Mouse (Mus musculus): ENCODE results near the gene Pnlip. TPM values are rescaled to one million over a fixed set of nuclear protein-coding genes. Genes with fewer than 3 reads are reported as not detected.

The Pnlip gene
- polyA plus RNA-seq, 1 experiment from 2014 or later: 0.33 TPM

DNA sequence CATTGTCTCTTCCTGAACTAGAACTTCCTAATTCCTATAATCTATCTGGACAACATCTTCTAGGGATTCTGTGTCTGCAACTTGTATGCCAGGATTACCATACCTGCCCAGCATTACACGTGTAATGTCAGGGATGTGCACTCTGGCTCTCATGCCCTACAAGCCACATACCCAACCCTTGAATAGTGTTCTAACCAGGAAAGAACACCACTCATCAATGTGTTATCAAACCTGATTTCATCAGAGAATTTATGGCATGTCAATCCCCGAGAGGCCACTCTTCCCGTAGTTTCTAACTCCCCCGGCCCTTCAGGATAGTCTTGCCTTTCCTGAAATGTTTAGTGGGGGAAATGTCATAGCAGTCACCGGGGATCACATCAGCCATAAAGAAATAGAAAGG, 12.6 kb downstream of the Pnlip start:
- Histone ChIP-seq H3K36me3 (no peaks in the 10 kb centered on the region), H3K4me3 (no peak overlapping the region), H3K27me3 (ENCODE audit: insufficient read depth, poor library complexity, severe bottlenecking) (no peaks in the 10 kb centered on the region), H3K27ac (no peak overlapping the region), H3K9me3 (no peaks in the 10 kb centered on the region), H3K4me1 (replicated peaks) (no peaks in the 10 kb centered on the region)
- DNase-seq (ENCODE audit: low spot score): no peak
- WGBS: 93% methylated on average over 5 of the region's 5 CpGs

DNA sequence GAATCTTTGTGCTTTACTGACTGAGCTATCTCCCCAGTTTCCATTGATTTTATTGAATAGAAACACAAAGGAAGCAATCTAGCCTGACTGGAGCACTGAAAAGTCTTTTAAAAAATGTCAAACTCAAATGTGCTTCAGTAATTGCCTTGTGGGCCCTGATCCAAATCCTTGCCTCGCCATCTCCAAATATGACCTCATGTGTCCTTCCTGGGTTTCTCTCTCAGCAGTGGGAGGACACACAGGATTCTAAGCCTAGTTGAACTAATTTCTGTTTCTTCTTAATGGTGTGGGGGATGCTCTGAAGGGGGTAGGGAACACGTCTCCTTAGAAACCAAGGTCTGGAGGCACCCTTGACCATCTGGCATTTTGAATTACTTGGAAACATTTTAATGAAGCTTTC, 22.3 kb downstream of the Pnlip start:
- DNase-seq (ENCODE audit: low spot score): no peak
- no peaks in the 10 kb centered on the region for H3K9me3 ChIP-seq
- H3K27me3 ChIP-seq (ENCODE audit: insufficient read depth, poor library complexity, severe bottlenecking): no peaks in the 10 kb centered on the region
- 76% methylated on average over 2 of the region's 2 CpGs for WGBS
- H3K27ac ChIP-seq: no peak overlapping the region
- H3K4me3 ChIP-seq: no peak overlapping the region
- no peaks in the 10 kb centered on the region for H3K36me3 ChIP-seq
- H3K4me1 ChIP-seq (replicated peaks): peaks cover 5% of the 10 kb centered on the region

DNA sequence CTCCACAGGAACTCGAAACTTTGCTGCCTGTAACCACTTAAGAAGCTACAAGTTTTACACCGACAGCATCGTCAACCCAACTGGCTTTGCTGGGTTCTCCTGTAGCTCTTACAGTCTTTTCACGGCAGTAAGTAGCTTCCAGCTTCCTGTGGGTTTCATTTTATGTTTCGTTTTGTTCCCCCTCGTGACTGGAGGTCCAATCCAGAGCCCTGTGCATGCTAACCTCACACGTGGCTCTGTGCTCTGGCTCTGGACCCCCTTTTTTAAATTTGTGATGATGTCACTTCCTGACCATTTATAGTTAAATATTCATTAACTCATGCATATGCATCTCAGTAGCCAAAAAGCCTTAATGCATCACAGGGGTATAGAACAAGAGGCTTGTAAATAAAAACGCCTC, 24.8 kb downstream of the Pnlip start:
- peaks cover 5% of the 10 kb centered on the region for H3K4me1 ChIP-seq (replicated peaks)
- no peak overlapping the region for H3K27ac ChIP-seq
- WGBS: 83% methylated on average over 8 of the region's 8 CpGs
- no peaks in the 10 kb centered on the region for H3K27me3 ChIP-seq (ENCODE audit: insufficient read depth, poor library complexity, severe bottlenecking)
- no peak for DNase-seq (ENCODE audit: low spot score)
- H3K9me3 ChIP-seq: no peaks in the 10 kb centered on the region
- H3K36me3 ChIP-seq: no peaks in the 10 kb centered on the region
- H3K4me3 ChIP-seq: no peak overlapping the region

DNA sequence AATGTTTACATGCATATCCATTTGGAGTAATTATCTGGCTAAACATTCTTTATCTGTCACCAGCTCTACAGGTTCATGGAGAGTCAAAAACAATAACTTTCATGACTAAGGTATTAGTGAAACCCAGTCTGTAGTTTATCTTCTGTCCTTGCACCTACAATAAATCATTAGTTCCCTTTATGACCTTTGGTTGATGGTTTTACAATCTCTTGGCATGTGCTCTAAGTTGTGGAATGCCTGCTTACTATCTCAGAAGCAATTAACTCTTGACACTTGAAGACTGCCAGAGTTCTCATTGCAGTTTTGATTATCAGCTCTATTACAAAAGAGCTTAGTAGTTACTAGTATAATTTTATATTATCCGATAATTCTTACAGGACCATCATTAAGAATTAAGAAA, 36.6 kb downstream of the Pnlip start:
- no peak overlapping the region for H3K4me3 ChIP-seq
- no peak for DNase-seq (ENCODE audit: low spot score)
- no peak overlapping the region for H3K27ac ChIP-seq
- WGBS: 93% methylated on average over 1 of the region's 1 CpGs
- no peaks in the 10 kb centered on the region for H3K36me3 ChIP-seq
- H3K4me1 ChIP-seq (replicated peaks): no peaks in the 10 kb centered on the region
- H3K9me3 ChIP-seq: no peaks in the 10 kb centered on the region
- no peaks in the 10 kb centered on the region for H3K27me3 ChIP-seq (ENCODE audit: insufficient read depth, poor library complexity, severe bottlenecking)

DNA sequence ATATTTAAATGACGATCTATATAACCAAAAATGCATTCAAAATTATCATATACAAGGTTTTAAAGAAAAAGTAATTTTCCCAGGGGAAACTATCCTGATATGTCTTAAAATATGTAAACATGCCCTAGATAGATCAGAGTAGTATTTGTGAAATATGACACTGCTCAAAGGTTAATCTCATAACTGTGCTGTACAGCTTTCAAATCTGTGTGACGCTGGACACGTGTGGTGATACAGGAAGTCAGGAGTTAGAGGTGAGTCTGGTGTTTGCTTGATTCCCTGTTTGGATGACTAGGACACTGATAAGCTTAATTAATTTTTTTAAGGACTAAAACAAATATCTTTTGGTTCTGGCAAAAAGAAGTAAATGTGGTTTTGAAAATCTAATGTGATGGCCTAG, 43.0 kb downstream of the Pnlip start:
- Histone ChIP-seq H3K4me1 (replicated peaks) (no peaks in the 10 kb centered on the region), H3K9me3 (no peaks in the 10 kb centered on the region), H3K36me3 (no peaks in the 10 kb centered on the region), H3K4me3 (no peak overlapping the region), H3K27me3 (ENCODE audit: insufficient read depth, poor library complexity, severe bottlenecking) (no peaks in the 10 kb centered on the region), H3K27ac (no peak overlapping the region)
- 90% methylated on average over 3 of the region's 3 CpGs for WGBS
- no peak for DNase-seq (ENCODE audit: low spot score)

DNA sequence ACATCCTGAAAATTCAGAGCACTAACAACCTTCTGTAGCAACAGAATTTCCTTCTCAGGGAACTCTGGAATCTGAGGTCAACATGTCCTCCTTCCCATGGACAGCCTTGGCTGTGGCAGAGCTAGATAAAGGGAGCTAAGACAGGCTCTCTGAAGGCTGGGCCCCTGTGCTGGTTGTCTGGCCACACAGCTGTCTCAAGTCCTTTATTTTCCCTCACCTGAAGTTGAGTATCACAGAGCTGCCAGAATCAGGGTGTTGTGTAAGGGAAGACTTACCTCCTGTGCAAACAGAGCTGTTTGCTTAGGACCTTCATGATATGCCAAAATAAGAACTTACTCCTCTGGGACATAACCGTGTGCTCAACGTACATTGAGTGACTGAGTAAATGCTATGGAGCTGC, 43.9 kb downstream of the Pnlip start:
- H3K27me3 ChIP-seq (ENCODE audit: insufficient read depth, poor library complexity, severe bottlenecking): no peaks in the 10 kb centered on the region
- H3K4me3 ChIP-seq: no peak overlapping the region
- WGBS: 81% methylated on average over 2 of the region's 2 CpGs
- H3K4me1 ChIP-seq (replicated peaks): no peaks in the 10 kb centered on the region
- no peaks in the 10 kb centered on the region for H3K9me3 ChIP-seq
- H3K27ac ChIP-seq: no peak overlapping the region
- no peaks in the 10 kb centered on the region for H3K36me3 ChIP-seq
- DNase-seq (ENCODE audit: low spot score): no peak

DNA sequence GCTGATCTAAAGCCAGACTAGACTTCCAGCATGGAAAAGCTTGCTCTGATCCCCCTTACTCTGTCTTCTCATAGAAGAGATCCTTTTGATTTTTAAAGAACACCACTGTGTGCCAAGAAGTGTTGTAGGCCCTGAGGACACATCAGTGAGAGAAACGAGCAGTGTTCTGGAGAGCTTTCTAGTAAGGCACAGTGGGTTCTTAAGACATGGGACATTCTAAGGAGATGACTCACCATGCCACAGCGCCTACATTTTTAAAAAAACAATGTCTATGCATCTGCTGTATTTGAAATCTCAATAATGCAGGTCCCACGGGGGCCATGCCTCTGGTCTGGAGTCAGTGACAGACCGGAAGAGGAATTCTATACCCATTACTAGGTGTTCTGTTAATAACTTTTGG, 52.3 kb downstream of the Pnlip start:
- Histone ChIP-seq H3K27me3 (ENCODE audit: insufficient read depth, poor library complexity, severe bottlenecking) (no peaks in the 10 kb centered on the region), H3K27ac (no peak overlapping the region), H3K4me1 (replicated peaks) (no peaks in the 10 kb centered on the region), H3K36me3 (no peaks in the 10 kb centered on the region), H3K4me3 (no peak overlapping the region), H3K9me3 (no peaks in the 10 kb centered on the region)
- WGBS: 89% methylated on average over 4 of the region's 4 CpGs
- no peak for DNase-seq (ENCODE audit: low spot score)

DNA sequence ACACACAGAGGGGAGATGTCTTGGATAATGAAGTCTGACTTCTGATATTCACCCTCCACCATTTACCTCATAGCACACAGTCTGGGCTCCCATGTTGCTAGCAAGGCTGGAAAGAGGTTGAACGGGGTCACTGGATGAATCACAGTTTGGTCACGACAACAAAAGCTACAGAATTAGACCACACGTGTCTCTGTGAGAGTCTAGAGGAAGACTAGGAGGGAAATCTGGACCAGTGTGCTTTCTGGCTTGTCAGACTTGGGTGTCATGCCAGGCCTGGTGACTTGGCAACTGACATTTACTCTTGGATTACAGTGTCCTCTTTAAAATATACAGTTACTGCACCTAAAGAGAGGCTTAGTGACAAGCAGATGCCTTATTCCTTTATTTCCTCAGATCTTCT, 56.3 kb downstream of the Pnlip start:
- H3K27ac ChIP-seq: no peak overlapping the region
- no peaks in the 10 kb centered on the region for H3K9me3 ChIP-seq
- H3K27me3 ChIP-seq (ENCODE audit: insufficient read depth, poor library complexity, severe bottlenecking): no peaks in the 10 kb centered on the region
- DNase-seq (ENCODE audit: low spot score): no peak
- WGBS: 70% methylated on average over 3 of the region's 3 CpGs
- H3K4me3 ChIP-seq: no peak overlapping the region
- no peaks in the 10 kb centered on the region for H3K36me3 ChIP-seq
- H3K4me1 ChIP-seq (replicated peaks): no peaks in the 10 kb centered on the region

DNA sequence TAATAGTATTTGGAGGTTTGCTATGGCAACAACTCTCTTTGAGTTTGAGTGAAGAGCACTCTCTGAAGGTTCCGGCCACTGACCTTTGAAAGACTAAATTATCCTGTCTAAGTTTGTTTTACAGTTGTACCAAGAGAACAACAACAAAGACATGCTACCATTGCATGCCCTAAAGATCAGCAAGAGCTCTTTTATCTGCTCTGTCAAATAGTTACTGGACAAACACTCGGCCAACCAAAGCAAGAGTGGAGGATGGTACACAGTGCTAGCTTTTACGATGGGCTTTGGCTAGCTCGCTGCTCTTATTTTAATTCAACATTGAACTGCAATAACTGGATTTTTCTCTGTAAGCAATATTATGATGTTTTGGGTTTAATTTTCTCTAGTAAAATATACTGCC, 65.6 kb downstream of the Pnlip start:
- H3K27me3 ChIP-seq (ENCODE audit: insufficient read depth, poor library complexity, severe bottlenecking): no peaks in the 10 kb centered on the region
- H3K9me3 ChIP-seq: no peaks in the 10 kb centered on the region
- 87% methylated on average over 4 of the region's 4 CpGs for WGBS
- H3K27ac ChIP-seq: no peak overlapping the region
- no peak for DNase-seq (ENCODE audit: low spot score)
- no peaks in the 10 kb centered on the region for H3K4me1 ChIP-seq (replicated peaks)
- no peaks in the 10 kb centered on the region for H3K36me3 ChIP-seq
- H3K4me3 ChIP-seq: no peak overlapping the region

DNA sequence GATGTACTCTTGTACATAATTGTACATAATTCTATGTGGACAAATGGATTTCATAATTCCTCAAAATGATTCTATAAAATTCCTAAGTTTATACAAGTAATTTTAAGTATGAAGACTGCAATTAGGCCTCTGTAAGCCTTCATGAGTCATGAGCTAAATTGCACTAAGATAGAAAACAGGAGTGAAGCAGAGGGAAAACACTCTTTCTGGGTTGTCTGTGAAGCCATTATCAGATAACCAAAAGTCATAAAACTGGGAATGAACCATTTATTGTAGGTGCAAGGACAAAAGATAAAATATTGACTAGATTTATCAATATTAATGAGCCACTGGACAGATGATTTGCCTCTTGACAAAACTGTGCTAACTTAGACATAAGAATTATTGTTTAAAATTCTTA, 68.1 kb downstream of the Pnlip start:
- Histone ChIP-seq H3K36me3 (no peaks in the 10 kb centered on the region), H3K4me1 (replicated peaks) (no peaks in the 10 kb centered on the region), H3K27me3 (ENCODE audit: insufficient read depth, poor library complexity, severe bottlenecking) (no peaks in the 10 kb centered on the region), H3K27ac (no peak overlapping the region), H3K9me3 (no peaks in the 10 kb centered on the region), H3K4me3 (no peak overlapping the region)
- no peak for DNase-seq (ENCODE audit: low spot score)

DNA sequence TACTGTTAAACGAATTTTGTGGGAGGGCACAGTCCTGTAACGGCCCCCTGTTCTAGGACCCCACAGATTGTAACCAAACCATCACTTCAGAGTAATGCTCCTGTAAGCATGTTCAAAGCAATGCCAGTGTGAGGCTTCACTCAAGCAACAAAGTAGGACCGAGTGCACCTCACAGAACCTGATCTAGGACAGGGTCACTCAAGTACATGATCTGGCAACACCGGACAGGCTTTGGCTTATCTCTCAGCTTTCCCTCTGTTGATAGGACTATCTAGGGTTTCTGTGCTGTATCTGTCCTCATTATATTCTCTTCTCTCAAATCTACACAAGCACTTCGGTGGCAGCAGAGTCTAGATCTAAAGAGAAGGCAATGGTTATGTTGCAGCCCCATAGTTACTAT, 74.3 kb downstream of the Pnlip start:
- H3K36me3 ChIP-seq: no peaks in the 10 kb centered on the region
- no peak overlapping the region for H3K4me3 ChIP-seq
- no peak for DNase-seq (ENCODE audit: low spot score)
- H3K27ac ChIP-seq: no peak overlapping the region
- H3K9me3 ChIP-seq: no peaks in the 10 kb centered on the region
- WGBS: 93% methylated on average over 5 of the region's 5 CpGs
- H3K27me3 ChIP-seq (ENCODE audit: insufficient read depth, poor library complexity, severe bottlenecking): no peaks in the 10 kb centered on the region
- no peaks in the 10 kb centered on the region for H3K4me1 ChIP-seq (replicated peaks)

DNA sequence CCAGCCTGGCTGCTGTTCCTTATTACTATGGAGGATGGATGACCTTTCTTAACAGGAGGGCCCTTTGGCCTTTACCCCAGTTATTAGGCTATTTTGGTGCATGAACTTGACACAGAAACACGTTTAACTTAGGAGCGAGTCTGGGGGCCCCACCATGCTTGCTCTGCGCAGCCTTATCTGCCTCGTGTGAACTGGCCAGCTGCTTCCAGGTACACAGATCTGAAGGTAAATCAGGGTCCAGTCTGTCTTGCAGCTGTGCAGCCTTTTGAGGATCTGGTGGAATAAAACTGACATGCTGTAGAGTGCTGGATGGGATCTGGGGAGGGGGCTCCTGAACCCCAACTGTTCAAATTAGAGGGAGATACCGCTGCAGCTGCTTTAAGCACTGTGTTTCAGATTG, 75.5 kb downstream of the Pnlip start:
- Histone ChIP-seq H3K27me3 (ENCODE audit: insufficient read depth, poor library complexity, severe bottlenecking) (no peaks in the 10 kb centered on the region), H3K4me1 (replicated peaks) (no peaks in the 10 kb centered on the region), H3K4me3 (no peak overlapping the region), H3K9me3 (no peaks in the 10 kb centered on the region), H3K27ac (no peak overlapping the region), H3K36me3 (no peaks in the 10 kb centered on the region)
- DNase-seq (ENCODE audit: low spot score): no peak
- 78% methylated on average over 5 of the region's 5 CpGs for WGBS

DNA sequence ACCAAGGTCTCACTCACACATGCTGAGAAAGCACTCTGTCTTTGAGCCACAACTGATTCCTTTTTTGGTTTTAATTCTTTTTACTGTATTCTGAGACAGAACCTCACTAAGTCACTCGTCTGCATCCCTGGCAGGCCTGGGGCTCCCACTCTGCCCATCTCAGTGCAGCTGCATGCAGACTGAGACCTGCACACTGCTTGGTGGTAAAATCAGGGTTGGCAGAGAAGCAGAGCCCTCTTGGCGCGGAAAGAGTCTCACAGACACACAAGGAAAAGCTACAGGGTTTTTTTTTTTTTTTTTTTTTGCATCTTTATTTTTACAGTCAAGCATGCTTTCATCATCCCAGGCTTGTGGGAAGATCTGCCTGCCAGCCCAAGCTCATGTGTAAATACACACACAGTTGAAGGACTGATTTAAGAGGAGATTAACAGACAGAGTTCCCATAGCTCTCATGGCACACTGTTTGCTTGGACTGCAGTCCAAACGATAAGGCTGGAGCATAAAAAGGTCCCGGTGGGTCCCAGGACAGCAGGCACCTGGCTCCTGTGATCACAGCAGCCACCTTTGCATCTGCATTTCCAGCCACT, 76.2 kb downstream of the Pnlip start, which contains the start of gene Pnliprp1:
Gene Pnliprp1 (plus strand): TSS at position 443 of the 587 bp plus-strand sequence.
- WGBS: 59% methylated on average over 5 of the region's 5 CpGs
- Histone ChIP-seq H3K27ac (no peak within 1 kb of the TSS), H3K9me3 (no peaks in the 10 kb centered on the region), H3K4me3 (no peak within 1 kb of the TSS), H3K4me1 (replicated peaks) (no peaks in the 10 kb centered on the region), H3K36me3 (no peaks in the 10 kb centered on the region), H3K27me3 (ENCODE audit: insufficient read depth, poor library complexity, severe bottlenecking) (no peaks in the 10 kb centered on the region)
- no peak for DNase-seq (ENCODE audit: low spot score)
